Mouse (Mus musculus) forebrain, embryonic 10.5 days (tissue): Measurements from ENCODE around the gene Fam229a. TPM values are rescaled to one million over a fixed set of nuclear protein-coding genes. Genes with fewer than 3 reads are reported as not detected.
"Not testable (repeated sequence)": the region's sequence is repeated elsewhere in the genome, so short reads cannot be mapped to it uniquely, and the experiment has no call there.

Source experiments
- DNase-seq: peaks from one replicate; pipeline ENCODE4 v3.0.0-alpha.2; 2017; ENCODE audit warnings: low spot score; ENCODE audit errors: extremely low spot score
- H3K27ac ChIP-seq: fragments of 300-500 bp; sonication (generic); 2 replicates; pipeline ENCODE4 v1.5.1; 2016; ENCODE audit warnings: mild to moderate bottlenecking
- H3K27me3 ChIP-seq: fragments of 300-500 bp; sonication (generic); 2 replicates; pipeline ENCODE4 v1.6.1; 2016; ENCODE audit warnings: mild to moderate bottlenecking; ENCODE audit not compliant: poor library complexity, severe bottlenecking
- H3K36me3 ChIP-seq: fragments of 300-500 bp; sonication (generic); replicated peaks from 2 replicates; pipeline ENCODE4 v1.6.1; 2016; ENCODE audit warnings: mild to moderate bottlenecking, moderate library complexity
- H3K4me1 ChIP-seq: fragments of 300-500 bp; sonication (generic); 2 replicates; pipeline ENCODE4 v1.6.1; 2016
- H3K4me3 ChIP-seq: fragments of 300-500 bp; sonication (generic); 2 replicates; pipeline ENCODE4 v1.5.1; 2016; ENCODE audit warnings: mild to moderate bottlenecking, moderate library complexity
- H3K9me3 ChIP-seq: fragments of 300-500 bp; sonication (generic); 2 replicates; pipeline ENCODE4 v1.6.1; 2016; ENCODE audit warnings: mild to moderate bottlenecking, moderate library complexity
- WGBS: fragments of 180-500 bp; shearing (Covaris S2); methylation state at CpG from one replicate; pipeline ENCODE4 v1.1.7; 2016; 5-methylcytosine and 5-hydroxymethylcytosine counted together
- polyA plus RNA-seq: library from polyadenylated mRNA; unstranded; fragments of >200 nt; fragmentation: Nextera tagmentation; extraction: Ambion mirVana; gene quantifications from 2 replicates; pipeline ENCODE4 v1.2.1, GENCODE M21; 2016

The Fam229a gene
- polyA plus RNA-seq, 1 experiment from 2014 or later = not detected

GRCm38 (mm10) chr4:129513891-129514290 is 22.9 kb downstream of the Fam229a start:
- H3K4me1 ChIP-seq = peaks cover 65% of the 10 kb centered on the region
- no peak for DNase-seq

GRCm38 (mm10) chr4:129514300-129514898 is 23.4 kb downstream of the Fam229a start:
- Histone ChIP-seq H3K4me1 (peaks cover 60% of the 10 kb centered on the region), H3K36me3 (peaks cover 51% of the 10 kb centered on the region), H3K27me3 (no peaks in the 10 kb centered on the region), H3K4me3 (peak overlapping the region; percentile 100), H3K9me3 (no peaks in the 10 kb centered on the region), H3K27ac (peak overlapping the region; percentile 100)
- peak; percentile 76 for DNase-seq
- under 1% methylated on average over 35 of the region's 35 CpGs for WGBS

More at GRCm38 (mm10) chr4:129513891-129514290, 22.9 kb downstream of the Fam229a start:
- WGBS = under 1% methylated on average over 36 of the region's 57 CpGs
- Histone ChIP-seq H3K4me3 (peak overlapping the region; percentile 100), H3K27ac (peak overlapping the region; percentile 100), H3K36me3 (peaks cover 47% of the 10 kb centered on the region), H3K27me3 (no peaks in the 10 kb centered on the region), H3K9me3 (no peaks in the 10 kb centered on the region)

GRCm38 (mm10) chr4:129516925-129517324 is 25.9 kb downstream of the Fam229a start:
- 59% methylated on average over 2 of the region's 2 CpGs for WGBS
- Histone ChIP-seq H3K4me3 (no peak overlapping the region), H3K27me3 (no peaks in the 10 kb centered on the region), H3K4me1 (peaks cover 39% of the 10 kb centered on the region), H3K27ac (no peak overlapping the region), H3K36me3 (peaks cover 76% of the 10 kb centered on the region), H3K9me3 (no peaks in the 10 kb centered on the region)
- DNase-seq = no peak

GRCm38 (mm10) chr4:129518519-129518918 is 27.5 kb downstream of the Fam229a start:
- Histone ChIP-seq H3K27me3 (no peaks in the 10 kb centered on the region), H3K27ac (no peak overlapping the region), H3K4me3 (no peak overlapping the region), H3K4me1 (peaks cover 23% of the 10 kb centered on the region), H3K36me3 (peaks cover 92% of the 10 kb centered on the region), H3K9me3 (no peaks in the 10 kb centered on the region)
- no peak for DNase-seq
- 94% methylated on average over 8 of the region's 8 CpGs for WGBS

GRCm38 (mm10) chr4:129525338-129525737 is 34.3 kb downstream of the Fam229a start:
- Histone ChIP-seq H3K4me3 (no peak overlapping the region), H3K27me3 (no peaks in the 10 kb centered on the region), H3K9me3 (no peaks in the 10 kb centered on the region), H3K4me1 (no peaks in the 10 kb centered on the region), H3K36me3 (peaks cover 99% of the 10 kb centered on the region), H3K27ac (no peak overlapping the region)
- WGBS = 92% methylated on average over 5 of the region's 5 CpGs
- no peak for DNase-seq

GRCm38 (mm10) chr4:129525889-129526288 is 34.9 kb downstream of the Fam229a start:
- H3K27me3 ChIP-seq = no peaks in the 10 kb centered on the region
- no peak overlapping the region for H3K4me3 ChIP-seq
- no peak overlapping the region for H3K27ac ChIP-seq
- no peaks in the 10 kb centered on the region for H3K9me3 ChIP-seq
- WGBS = 90% methylated on average over 3 of the region's 3 CpGs
- no peak for DNase-seq
- no peaks in the 10 kb centered on the region for H3K4me1 ChIP-seq
- H3K36me3 ChIP-seq = peaks cover 99% of the 10 kb centered on the region

- H3K27ac ChIP-seq, H3K9me3 ChIP-seq, H3K4me3 ChIP-seq, H3K4me1 ChIP-seq, H3K27me3 ChIP-seq, DNase-seq: not testable (repeated sequence)
- WGBS = 96% methylated on average over 6 of the region's 6 CpGs
- peaks cover 99% of the 10 kb centered on the region for H3K36me3 ChIP-seq
Measured at GRCm38 (mm10) chr4:129528901-129529300, 37.9 kb downstream of the Fam229a start.

GRCm38 (mm10) chr4:129540012-129540411 is 49.0 kb downstream of the Fam229a start:
- 97% methylated on average over 6 of the region's 6 CpGs for WGBS
- Histone ChIP-seq H3K27ac (no peak overlapping the region), H3K9me3 (no peaks in the 10 kb centered on the region), H3K36me3 (peaks cover 59% of the 10 kb centered on the region), H3K27me3 (no peaks in the 10 kb centered on the region), H3K4me3 (no peak overlapping the region), H3K4me1 (peaks cover 22% of the 10 kb centered on the region)
- no peak for DNase-seq

Other genes with a start within 250 kb of the Fam229a start
- 3.3 and 3.9 TPM in 2 replicates for gene C77080, start 229.8 kb upstream of the Fam229a start, polyA plus RNA-seq
- 0.41 and 0.50 TPM in 2 replicates for gene Sync, start 203.6 kb upstream of the Fam229a start, polyA plus RNA-seq
- 546 and 553 TPM in 2 replicates for gene Rbbp4, start 155.8 kb upstream of the Fam229a start, polyA plus RNA-seq
- 46.5 and 55.4 TPM in 2 replicates for gene Zbtb8os, start 155.5 kb upstream of the Fam229a start, polyA plus RNA-seq
- 5.8 and 6.0 TPM in 2 replicates for gene Zbtb8a, start 113.1 kb upstream of the Fam229a start, polyA plus RNA-seq
- 1.4 and 2.2 TPM in 2 replicates for gene Zbtb8b, start 50.3 kb upstream of the Fam229a start, polyA plus RNA-seq
- 18.0 and 19.5 TPM in 2 replicates for gene Bsdc1, start 29.6 kb upstream of the Fam229a start, polyA plus RNA-seq
- gene Tssk3, start 168 bp upstream of the Fam229a start, polyA plus RNA-seq = not detected in 2 replicates
- gene Marcksl1, start 22.4 kb downstream of the Fam229a start, polyA plus RNA-seq = 1,441 and 1,446 TPM in 2 replicates
- 294 and 319 TPM in 2 replicates for gene Hdac1, start 51.5 kb downstream of the Fam229a start, polyA plus RNA-seq
- 13.9 and 15.7 TPM in 2 replicates for gene Lck, start 82.5 kb downstream of the Fam229a start, polyA plus RNA-seq
- gene Fam167b, start 87.4 kb downstream of the Fam229a start, polyA plus RNA-seq = 1.2 TPM in 2 replicates
- gene Eif3i, start 109.5 kb downstream of the Fam229a start, polyA plus RNA-seq = 298 and 315 TPM in 2 replicates
- 224 and 227 TPM in 2 replicates for gene Tmem234, start 109.5 kb downstream of the Fam229a start, polyA plus RNA-seq
- 2.0 and 2.2 TPM in 2 replicates for gene Dcdc2b, start 123.1 kb downstream of the Fam229a start, polyA plus RNA-seq
- gene Iqcc, start 127.9 kb downstream of the Fam229a start, polyA plus RNA-seq = 30.4 and 34.8 TPM in 2 replicates
- gene Ccdc28b, start 132.8 kb downstream of the Fam229a start, polyA plus RNA-seq = 43.9 and 47.1 TPM in 2 replicates
- gene Txlna, start 149.9 kb downstream of the Fam229a start, polyA plus RNA-seq = 114 and 118 TPM in 2 replicates
- gene Kpna6, start 181.6 kb downstream of the Fam229a start, polyA plus RNA-seq = 14.0 and 15.1 TPM in 2 replicates
- 15.7 and 20.0 TPM in 2 replicates for gene Tmem39b, start 205.6 kb downstream of the Fam229a start, polyA plus RNA-seq